Mouse (Mus musculus): Measurements from ENCODE around the gene Opalin. TPM values are rescaled to one million over a fixed set of nuclear protein-coding genes. Genes with fewer than 3 reads are reported as not detected.

The Opalin gene
- polyA plus RNA-seq, 1 experiment, result not detected

DNA sequence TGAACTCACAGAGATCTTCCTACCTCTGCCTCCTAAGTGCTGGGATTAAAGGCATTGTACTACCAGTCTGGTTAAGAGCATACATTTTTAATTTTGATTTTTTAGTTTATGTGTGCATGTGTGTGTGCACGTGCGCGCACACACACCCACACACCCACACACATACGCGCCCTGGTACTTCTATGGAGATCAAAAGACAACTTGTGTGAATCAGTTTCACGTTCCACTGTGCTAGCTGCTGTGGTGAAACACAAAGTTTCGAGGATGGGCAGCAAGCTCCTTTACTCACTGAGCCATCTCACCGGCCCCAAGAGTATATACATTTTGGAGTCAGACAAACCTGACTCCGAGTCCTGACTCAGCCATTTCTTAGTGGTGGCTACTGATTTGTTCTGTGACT is 49.3 kb downstream of the Opalin start:
- Histone ChIP-seq H3K4me1 (ENCODE audit: control insufficient read depth) (no peaks in the 10 kb centered on the region), H3K4me3 (replicated peaks) (no peak overlapping the region), H3K9me3 (ENCODE audit: control insufficient read depth, low read length) (no peaks in the 10 kb centered on the region), H3K27me3 (ENCODE audit: control insufficient read depth) (peaks cover 10% of the 10 kb centered on the region), H3K36me3 (ENCODE audit: control insufficient read depth) (no peaks in the 10 kb centered on the region)
- no peak for TF ChIP-seq TAL1 (IDR thresholded peaks at IDR 0.05; ENCODE audit: low read length)

- H3K4me1 ChIP-seq (ENCODE audit: control insufficient read depth), result no peaks in the 10 kb centered on the region
- H3K27me3 ChIP-seq (ENCODE audit: control insufficient read depth), result peaks cover 9% of the 10 kb centered on the region
- no peaks in the 10 kb centered on the region for H3K9me3 ChIP-seq (ENCODE audit: control insufficient read depth, low read length)
- H3K4me3 ChIP-seq (replicated peaks), result no peak overlapping the region
- H3K36me3 ChIP-seq (ENCODE audit: control insufficient read depth), result no peaks in the 10 kb centered on the region
- TF ChIP-seq TAL1 (IDR thresholded peaks at IDR 0.05; ENCODE audit: low read length), result no peak
- TF ChIP-seq GATA1 (IDR thresholded peaks at IDR 0.05; ENCODE audit: low read length), result no peak
These were observed 49.9 kb downstream of the Opalin start for GRCm38 (mm10) chr19:41027024-41027423.

DNA sequence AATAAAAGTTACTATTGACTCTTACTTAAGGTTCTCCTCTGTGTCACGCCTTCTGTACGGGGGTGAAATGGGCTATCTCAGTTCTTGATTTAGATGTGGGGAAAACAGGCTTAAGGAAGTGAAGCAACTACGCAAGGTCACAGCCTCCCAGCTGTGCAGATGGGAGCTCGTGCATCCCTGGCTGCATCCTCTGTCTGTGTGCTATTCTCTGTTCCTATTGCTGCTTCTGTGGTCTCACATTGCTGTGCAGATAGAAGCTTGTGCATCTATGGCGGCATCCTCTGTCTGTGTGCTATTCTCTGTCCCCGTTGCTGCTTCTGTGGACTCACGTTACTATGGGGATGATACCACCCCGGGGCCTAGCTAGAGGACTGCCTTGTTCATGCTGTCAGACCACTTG is 50.4 kb downstream of the Opalin start:
- H3K9me3 ChIP-seq (ENCODE audit: control insufficient read depth, low read length), result no peaks in the 10 kb centered on the region
- H3K27me3 ChIP-seq (ENCODE audit: control insufficient read depth), result peaks cover 7% of the 10 kb centered on the region
- H3K4me3 ChIP-seq (replicated peaks), result no peak overlapping the region
- TF ChIP-seq GATA1 (IDR thresholded peaks at IDR 0.05; ENCODE audit: low read length) (no peak), TAL1 (IDR thresholded peaks at IDR 0.05; ENCODE audit: low read length) (no peak)
- no peaks in the 10 kb centered on the region for H3K36me3 ChIP-seq (ENCODE audit: control insufficient read depth)
- H3K4me1 ChIP-seq (ENCODE audit: control insufficient read depth), result no peaks in the 10 kb centered on the region

GRCm38 (mm10) chr19:41022244-41022643 is 54.7 kb downstream of the Opalin start:
- H3K27me3 ChIP-seq (ENCODE audit: control insufficient read depth), result peaks cover 2% of the 10 kb centered on the region; the same call in 1 of the 2 replicates
- H3K4me1 ChIP-seq (ENCODE audit: control insufficient read depth), result no peaks in the 10 kb centered on the region
- TF ChIP-seq TAL1 (IDR thresholded peaks at IDR 0.05; ENCODE audit: low read length), result no peak
- TF ChIP-seq GATA1 (IDR thresholded peaks at IDR 0.05; ENCODE audit: low read length), result no peak
- no peaks in the 10 kb centered on the region for H3K9me3 ChIP-seq (ENCODE audit: control insufficient read depth, low read length)
- no peak overlapping the region for H3K4me3 ChIP-seq (replicated peaks)
- no peaks in the 10 kb centered on the region for H3K36me3 ChIP-seq (ENCODE audit: control insufficient read depth)

DNA sequence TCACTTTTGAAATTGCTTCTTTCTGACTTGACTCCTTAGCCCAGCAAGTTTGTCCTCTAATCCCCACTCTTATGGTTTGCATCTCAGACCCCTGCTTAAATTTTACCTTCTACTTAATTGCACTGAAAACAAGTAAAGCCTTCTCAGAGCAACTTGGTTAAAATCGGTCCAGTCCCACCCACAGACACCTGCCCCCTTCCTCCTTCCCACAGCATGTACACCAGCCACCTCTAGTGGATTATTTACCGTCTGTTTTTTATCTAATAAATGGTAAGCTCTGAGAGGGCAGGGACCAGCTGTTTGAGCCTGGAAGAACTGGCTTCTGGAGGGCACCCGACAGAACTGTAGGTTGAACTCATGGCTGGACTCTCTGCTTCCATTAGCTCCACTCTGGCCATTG is 56.4 kb downstream of the Opalin start:
- Histone ChIP-seq H3K4me1 (ENCODE audit: control insufficient read depth) (peaks cover 3% of the 10 kb centered on the region), H3K27me3 (ENCODE audit: control insufficient read depth) (peaks cover 2% of the 10 kb centered on the region; the same call in 1 of the 2 replicates), H3K4me3 (replicated peaks) (no peak overlapping the region), H3K9me3 (ENCODE audit: control insufficient read depth, low read length) (no peaks in the 10 kb centered on the region), H3K36me3 (ENCODE audit: control insufficient read depth) (no peaks in the 10 kb centered on the region)
- TF ChIP-seq GATA1 (IDR thresholded peaks at IDR 0.05; ENCODE audit: low read length), result no peak
- TF ChIP-seq TAL1 (IDR thresholded peaks at IDR 0.05; ENCODE audit: low read length), result no peak

DNA sequence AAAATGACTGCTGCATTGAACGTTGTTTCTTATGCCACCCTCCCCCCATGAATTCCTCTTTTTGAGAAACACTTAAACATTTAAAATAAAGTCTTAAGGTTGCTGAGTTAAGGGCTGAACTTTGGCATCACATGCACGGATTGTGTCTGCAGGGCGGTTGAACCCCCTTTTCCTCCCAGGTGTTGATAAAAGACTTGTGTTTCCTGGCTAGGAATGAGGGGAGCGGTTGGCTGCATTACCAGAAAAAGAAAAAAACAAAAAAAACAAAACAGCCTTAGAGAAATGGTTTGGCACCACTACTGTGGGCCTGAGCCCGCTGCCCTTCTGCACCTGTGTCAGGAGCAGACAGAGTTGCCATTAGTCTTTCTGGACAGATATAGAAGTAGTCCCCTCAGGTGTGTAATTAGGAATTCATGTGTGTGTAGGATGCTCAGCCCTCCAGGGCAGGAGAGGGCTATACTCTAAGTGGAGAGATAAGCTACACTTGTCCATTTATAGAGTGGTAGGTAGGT is 57.7 kb downstream of the Opalin start:
- TF ChIP-seq GATA1 (IDR thresholded peaks at IDR 0.05; ENCODE audit: low read length) (no peak), TAL1 (IDR thresholded peaks at IDR 0.05; ENCODE audit: low read length) (no peak)
- peaks cover 8% of the 10 kb centered on the region for H3K27me3 ChIP-seq (ENCODE audit: control insufficient read depth)
- H3K4me3 ChIP-seq (replicated peaks), result no peak overlapping the region
- H3K4me1 ChIP-seq (ENCODE audit: control insufficient read depth), result peaks cover 3% of the 10 kb centered on the region
- H3K9me3 ChIP-seq (ENCODE audit: control insufficient read depth, low read length), result no peaks in the 10 kb centered on the region
- H3K36me3 ChIP-seq (ENCODE audit: control insufficient read depth), result no peaks in the 10 kb centered on the region

DNA sequence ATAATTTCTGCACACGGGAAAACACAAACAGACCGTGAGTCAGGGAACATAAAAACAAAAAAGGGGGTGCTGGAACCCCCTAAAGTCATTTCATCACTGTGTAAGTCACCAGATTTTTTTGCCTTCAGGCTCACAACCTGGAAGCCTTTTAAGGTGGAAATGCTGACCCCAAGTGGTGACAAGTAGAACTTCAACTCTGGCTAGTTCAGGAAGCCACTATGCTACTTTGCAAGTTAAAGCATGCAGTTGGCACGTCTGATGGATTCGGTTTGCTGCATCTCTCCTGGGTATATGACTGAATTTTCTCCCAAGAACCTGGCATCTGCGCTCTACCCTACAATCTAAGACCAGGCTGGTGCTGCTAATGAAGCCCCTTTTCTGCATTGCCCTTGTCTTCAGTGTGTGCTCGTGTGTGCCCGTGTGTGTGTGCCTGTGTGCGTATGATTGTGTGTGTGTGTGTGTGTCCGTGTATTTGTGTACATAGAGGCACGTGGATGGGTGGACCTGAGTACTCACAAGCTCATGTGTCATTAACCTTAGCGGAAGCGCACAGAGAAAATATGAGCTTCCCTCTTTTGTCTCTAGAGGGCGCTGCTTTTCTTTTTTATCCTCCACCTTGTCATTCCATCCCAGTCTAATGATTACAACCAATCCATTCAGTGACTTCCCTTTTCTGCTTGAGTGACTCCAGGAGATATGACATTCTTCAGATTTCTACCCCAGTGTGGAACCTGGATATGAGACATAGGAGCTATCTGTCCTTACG is 60.8 kb downstream of the Opalin start:
- Histone ChIP-seq H3K27me3 (ENCODE audit: control insufficient read depth) (peaks cover 19% of the 10 kb centered on the region), H3K36me3 (ENCODE audit: control insufficient read depth) (no peaks in the 10 kb centered on the region), H3K9me3 (ENCODE audit: control insufficient read depth, low read length) (no peaks in the 10 kb centered on the region), H3K4me1 (ENCODE audit: control insufficient read depth) (peaks cover 3% of the 10 kb centered on the region), H3K4me3 (replicated peaks) (no peak overlapping the region)
- TF ChIP-seq GATA1 (IDR thresholded peaks at IDR 0.05; ENCODE audit: low read length), result no peak
- no peak for TF ChIP-seq TAL1 (IDR thresholded peaks at IDR 0.05; ENCODE audit: low read length)

DNA sequence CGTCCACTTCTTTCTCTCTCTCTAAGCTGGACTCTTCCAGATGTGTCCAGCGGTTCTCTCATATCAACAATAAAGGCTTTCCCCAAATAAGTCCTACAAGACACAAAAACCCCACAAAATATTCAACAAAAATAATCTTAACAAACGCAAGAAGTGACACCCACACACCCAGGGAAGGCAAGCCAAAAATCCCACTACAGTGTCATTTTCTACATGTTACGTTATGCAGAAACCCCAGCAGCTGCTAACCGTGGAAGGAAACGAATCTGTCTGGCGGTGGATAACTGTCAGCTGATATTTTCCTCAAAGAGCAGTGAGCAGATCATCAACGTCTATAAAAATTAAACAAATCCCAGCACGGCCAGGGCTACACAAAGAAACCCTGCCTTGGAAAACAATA is 62.9 kb downstream of the Opalin start:
- H3K36me3 ChIP-seq (ENCODE audit: control insufficient read depth), result no peaks in the 10 kb centered on the region
- no peaks in the 10 kb centered on the region for H3K9me3 ChIP-seq (ENCODE audit: control insufficient read depth, low read length)
- peaks cover 22% of the 10 kb centered on the region for H3K27me3 ChIP-seq (ENCODE audit: control insufficient read depth)
- H3K4me1 ChIP-seq (ENCODE audit: control insufficient read depth), result peaks cover 3% of the 10 kb centered on the region
- H3K4me3 ChIP-seq (replicated peaks), result no peak overlapping the region
- no peak for TF ChIP-seq TAL1 (IDR thresholded peaks at IDR 0.05; ENCODE audit: low read length)
- TF ChIP-seq GATA1 (IDR thresholded peaks at IDR 0.05; ENCODE audit: low read length), result no peak

DNA sequence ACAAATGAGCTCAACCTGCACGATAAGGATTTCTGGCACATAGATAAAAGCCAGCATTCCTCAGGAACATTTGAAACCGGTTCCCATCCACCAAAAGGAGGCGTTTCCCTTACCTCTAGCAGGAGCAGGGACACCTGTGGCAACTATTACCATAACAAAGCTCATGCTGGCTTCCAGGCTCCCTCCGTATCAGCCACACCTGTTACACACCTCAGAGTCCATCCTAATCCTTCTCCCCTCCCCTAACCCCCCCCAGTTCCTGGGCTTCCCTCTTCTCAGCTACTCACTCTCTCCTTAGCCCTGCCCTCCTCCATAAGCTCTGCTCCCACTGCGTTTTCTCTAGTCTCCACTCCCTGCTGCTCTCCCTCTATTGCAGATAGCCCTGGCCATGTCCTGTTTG is 63.3 kb downstream of the Opalin start:
- Histone ChIP-seq H3K9me3 (ENCODE audit: control insufficient read depth, low read length) (no peaks in the 10 kb centered on the region), H3K36me3 (ENCODE audit: control insufficient read depth) (no peaks in the 10 kb centered on the region), H3K4me1 (ENCODE audit: control insufficient read depth) (peaks cover 3% of the 10 kb centered on the region), H3K4me3 (replicated peaks) (no peak overlapping the region), H3K27me3 (ENCODE audit: control insufficient read depth) (peaks cover 22% of the 10 kb centered on the region)
- TF ChIP-seq TAL1 (IDR thresholded peaks at IDR 0.05; ENCODE audit: low read length), result no peak
- no peak for TF ChIP-seq GATA1 (IDR thresholded peaks at IDR 0.05; ENCODE audit: low read length)

Other genes with a start within 250 kb of the Opalin start
- 0.04 and 0.06 TPM in 2 replicates for gene Ccnj, start 245.8 kb downstream of the Opalin start, polyA plus RNA-seq (2012)
- 0.02 TPM in 1 of 2 replicates, not detected in the other for gene Zfp518a, start 182.4 kb downstream of the Opalin start, polyA plus RNA-seq (2012)
- 0.08 TPM in 1 of 2 replicates, not detected in the other for gene Blnk, start 82.6 kb downstream of the Opalin start, polyA plus RNA-seq (2012)
- gene Dntt, start 47.8 kb downstream of the Opalin start, polyA plus RNA-seq (2012), result not detected in 2 replicates
- gene Tll2, start 129.7 kb upstream of the Opalin start, polyA plus RNA-seq (2012), result not detected in 2 replicates
- gene Tm9sf3, start 186.9 kb upstream of the Opalin start, polyA plus RNA-seq (2012), result 0.23 and 0.39 TPM in 2 replicates